Mouse (Mus musculus) hindbrain, embryonic 11.5 days (tissue): ENCODE data around the gene Nucks1. TPM values are rescaled to one million over a fixed set of nuclear protein-coding genes. Genes with fewer than 3 reads are reported as not detected.

ENCODE experiments used
- ATAC-seq: fragments of 200-750 bp; cut with Nextera tagmentation; 2 replicates; pipeline ENCODE4 v1.8.0; 2017; ENCODE audit warnings: mild to moderate bottlenecking, moderate TSS enrichment, moderate library complexity; ENCODE audit not compliant: low FRiP score
- DNase-seq: peaks from one replicate; pipeline ENCODE4 v3.0.0-alpha.2; 2015; ENCODE audit warnings: low spot score
- H3K27ac ChIP-seq: fragments of 300-500 bp; sonication (generic); 2 replicates; pipeline ENCODE4 v1.5.1; 2014; ENCODE audit warnings: mild to moderate bottlenecking, low read depth, low read length
- H3K27me3 ChIP-seq: fragments of 300-500 bp; sonication (generic); 2 replicates; pipeline ENCODE4 v1.6.1; 2014; ENCODE audit warnings: mild to moderate bottlenecking, low read length, moderate library complexity, mixed read lengths; ENCODE audit not compliant: control insufficient read depth, insufficient read depth
- H3K36me3 ChIP-seq: fragments of 300-500 bp; sonication (generic); 2 replicates; pipeline ENCODE4 v1.6.1; 2014; ENCODE audit warnings: mild to moderate bottlenecking, low read length, moderate library complexity, mixed read lengths; ENCODE audit not compliant: control insufficient read depth, insufficient read depth
- H3K4me1 ChIP-seq: fragments of 300-500 bp; sonication (generic); replicated peaks from 2 replicates; pipeline ENCODE4 v1.6.1; 2014; ENCODE audit warnings: low read length, mixed read lengths; ENCODE audit not compliant: control insufficient read depth, insufficient read depth
- H3K4me2 ChIP-seq: fragments of 300-500 bp; sonication (generic); replicated peaks from 2 replicates; pipeline ENCODE4 v1.6.1; 2014; ENCODE audit warnings: mild to moderate bottlenecking, low read depth, low read length
- H3K4me3 ChIP-seq: fragments of 300-500 bp; sonication (generic); 2 replicates; pipeline ENCODE4 v1.5.1; 2014; ENCODE audit warnings: low read depth, low read length
- H3K9ac ChIP-seq: fragments of 300-500 bp; sonication (generic); 2 replicates; pipeline ENCODE4 v1.6.1; 2014; ENCODE audit warnings: low read depth, low read length
- H3K9me3 ChIP-seq: fragments of 300-500 bp; sonication (generic); 2 replicates; pipeline ENCODE4 v1.6.1; 2016; ENCODE audit warnings: low read length; ENCODE audit not compliant: control insufficient read depth
- WGBS: fragments of 180-500 bp; shearing (Covaris S2); extraction: QIAGEN DNeasy Blood & Tissue Kit; methylation state at CpG from one replicate; pipeline ENCODE4 v1.1.7; 2014; 5-methylcytosine and 5-hydroxymethylcytosine counted together
- polyA plus RNA-seq: library from polyadenylated mRNA; unstranded; fragments of >200 nt; fragmentation: Nextera tagmentation; extraction: Ambion mirVana; gene quantifications from 2 replicates; pipeline ENCODE4 v1.2.1, GENCODE M21; 2014

Nucks1 gene
- polyA plus RNA-seq, 1 experiment from 2014 or later = 66.1 TPM

DNA sequence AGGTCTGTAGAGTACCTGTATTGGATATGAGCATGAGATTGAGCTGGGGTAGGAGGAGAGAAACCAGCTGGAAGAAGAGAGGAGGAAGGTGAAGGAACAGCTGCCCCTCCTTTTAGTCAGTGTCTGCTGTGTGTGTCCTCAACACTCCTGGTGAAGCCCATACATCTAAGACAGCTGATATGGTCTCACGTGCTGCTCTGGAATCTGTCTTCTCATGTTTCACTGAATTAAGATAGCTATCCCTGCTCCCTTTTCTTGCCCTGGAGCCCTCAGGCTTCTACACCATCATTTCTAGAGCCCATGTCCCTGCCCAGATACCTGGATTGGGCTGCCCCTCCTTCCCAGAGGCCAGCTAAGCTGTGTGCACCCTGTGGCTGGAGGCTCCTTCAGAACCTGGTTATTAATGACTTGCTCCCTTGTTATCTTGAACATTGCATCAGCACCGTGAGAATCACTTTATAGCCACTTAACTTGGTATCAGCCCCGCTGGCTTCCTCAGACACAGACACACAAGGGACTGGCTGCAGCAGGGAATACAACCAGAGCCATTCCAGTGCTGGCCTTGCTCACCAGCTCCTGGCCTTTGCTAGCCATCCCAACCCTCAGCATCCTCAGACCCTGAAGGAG is 44.9 kb downstream of the Nucks1 start:
- H3K27me3 ChIP-seq = no peaks in the 10 kb centered on the region; the same call in 1 of the 2 replicates
- DNase-seq (no peak), ATAC-seq (no peak)
- H3K9me3 ChIP-seq = no peaks in the 10 kb centered on the region
- no peak overlapping the region for H3K4me3 ChIP-seq
- H3K4me1 ChIP-seq = no peaks in the 10 kb centered on the region
- H3K4me2 ChIP-seq = no peak overlapping the region
- no peaks in the 10 kb centered on the region for H3K36me3 ChIP-seq
- WGBS = 71% methylated on average over 3 of the region's 3 CpGs
- no peak overlapping the region for H3K9ac ChIP-seq
- no peak overlapping the region for H3K27ac ChIP-seq

DNA sequence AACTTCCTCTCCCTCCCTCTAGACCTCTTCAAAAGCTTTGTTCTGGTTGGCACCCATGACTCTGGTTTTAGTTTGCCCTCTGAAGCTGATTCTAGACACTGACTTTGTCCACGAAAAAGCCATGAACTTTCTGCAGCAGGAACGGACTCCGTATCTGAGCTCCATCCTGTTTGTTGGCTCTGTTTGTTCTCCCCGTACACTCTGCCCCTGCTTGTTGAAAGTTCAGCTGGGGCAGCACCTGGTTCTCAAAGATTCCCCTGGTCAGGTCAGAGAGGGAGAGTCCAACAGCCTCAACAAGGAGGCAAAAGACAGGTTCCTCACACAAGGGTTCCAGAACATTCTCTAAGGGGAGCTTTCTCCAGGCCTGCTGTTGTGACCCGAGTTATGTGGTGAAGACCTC is 47.1 kb downstream of the Nucks1 start:
- Histone ChIP-seq H3K4me2 (no peak overlapping the region), H3K4me3 (no peak overlapping the region)
- no peak for ATAC-seq

DNA sequence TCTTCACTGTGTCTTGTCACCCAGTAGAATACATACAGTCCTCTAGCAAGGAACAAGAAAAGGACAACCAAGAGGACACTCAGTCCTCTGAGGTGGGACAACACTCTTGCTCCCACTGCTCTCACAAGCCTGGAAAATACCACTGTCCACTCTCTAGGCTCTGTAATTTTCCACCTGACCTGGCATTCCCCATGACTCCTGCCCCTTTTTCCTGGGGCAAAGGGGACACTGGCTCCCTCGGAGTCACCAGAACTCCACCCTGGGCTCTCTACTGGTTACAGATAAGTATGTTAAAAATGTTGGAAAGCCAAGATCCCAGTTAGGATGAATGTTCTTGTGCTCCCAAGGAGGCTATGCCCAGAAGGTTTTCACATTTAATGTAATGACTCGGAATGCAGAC is 50.7 kb downstream of the Nucks1 start:
- Histone ChIP-seq H3K27me3 (peaks cover 14% of the 10 kb centered on the region; the same call in 1 of the 2 replicates), H3K4me1 (peaks cover 7% of the 10 kb centered on the region; the same call in 1 of the 2 replicates)

More for the DNA sequence above, 47.1 kb downstream of the Nucks1 start:
- H3K27me3 ChIP-seq = peaks cover 4% of the 10 kb centered on the region; the same call in 1 of the 2 replicates
- H3K4me1 ChIP-seq = no peaks in the 10 kb centered on the region
- 70% methylated on average over 5 of the region's 5 CpGs for WGBS
- no peaks in the 10 kb centered on the region for H3K9me3 ChIP-seq
- H3K9ac ChIP-seq = no peak overlapping the region
- no peak for DNase-seq
- H3K36me3 ChIP-seq = no peaks in the 10 kb centered on the region
- no peak overlapping the region for H3K27ac ChIP-seq

DNA sequence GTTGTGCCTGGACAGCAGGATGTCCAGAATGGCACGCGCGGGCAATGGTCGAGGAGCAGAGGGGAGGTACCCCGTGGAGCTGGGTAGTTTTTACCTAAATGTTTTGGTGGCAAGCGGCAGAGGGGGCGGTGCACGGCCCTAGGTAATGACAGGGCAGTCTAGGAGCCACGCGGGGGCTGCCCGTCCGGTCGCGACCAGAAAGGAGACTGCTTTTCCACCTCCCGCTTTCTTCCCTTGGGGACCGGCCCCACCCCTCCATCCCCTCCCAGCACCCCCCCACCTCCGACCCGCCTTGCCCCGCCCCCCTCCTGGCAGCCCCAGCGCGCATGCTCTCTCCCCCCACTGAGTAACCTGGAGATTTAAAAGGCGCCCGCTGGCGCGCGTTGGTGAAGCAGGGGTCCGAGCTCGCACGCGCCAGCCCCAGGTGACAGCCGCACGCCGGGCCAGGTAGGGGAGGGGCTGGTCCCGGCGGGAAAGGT is 52.3 kb downstream of the Nucks1 start, which contains the start of gene Slc45a3:
Slc45a3 (plus strand) TSS at position 362 of the 479 bp plus-strand sequence.
- ATAC-seq (peak; percentile 76), DNase-seq (peak; percentile 56)
- peaks cover 14% of the 10 kb centered on the region; the same call in 1 of the 2 replicates for H3K27me3 ChIP-seq
- peak within 1 kb of the TSS; percentile 73 for H3K9ac ChIP-seq
- no peaks in the 10 kb centered on the region for H3K9me3 ChIP-seq
- peak within 1 kb of the TSS; percentile 92 for H3K4me3 ChIP-seq
- whole genome bisulfite sequencing = 0% methylated on average over 10 of the region's 35 CpGs
- H3K4me2 ChIP-seq = peak within 1 kb of the TSS; percentile 99
- peaks cover 7% of the 10 kb centered on the region; the same call in 1 of the 2 replicates for H3K4me1 ChIP-seq
- peak within 1 kb of the TSS; percentile 17; the same call in 1 of the 2 replicates for H3K27ac ChIP-seq
- H3K36me3 ChIP-seq = no peaks in the 10 kb centered on the region

More for the DNA sequence above, 50.7 kb downstream of the Nucks1 start:
- H3K36me3 ChIP-seq = no peaks in the 10 kb centered on the region
- no peak overlapping the region for H3K27ac ChIP-seq
- no peak overlapping the region for H3K9ac ChIP-seq
- DNase-seq (no peak), ATAC-seq (no peak)
- H3K4me3 ChIP-seq = no peak overlapping the region
- WGBS = 73% methylated on average over 2 of the region's 2 CpGs
- no peaks in the 10 kb centered on the region for H3K9me3 ChIP-seq
- no peak overlapping the region for H3K4me2 ChIP-seq

DNA sequence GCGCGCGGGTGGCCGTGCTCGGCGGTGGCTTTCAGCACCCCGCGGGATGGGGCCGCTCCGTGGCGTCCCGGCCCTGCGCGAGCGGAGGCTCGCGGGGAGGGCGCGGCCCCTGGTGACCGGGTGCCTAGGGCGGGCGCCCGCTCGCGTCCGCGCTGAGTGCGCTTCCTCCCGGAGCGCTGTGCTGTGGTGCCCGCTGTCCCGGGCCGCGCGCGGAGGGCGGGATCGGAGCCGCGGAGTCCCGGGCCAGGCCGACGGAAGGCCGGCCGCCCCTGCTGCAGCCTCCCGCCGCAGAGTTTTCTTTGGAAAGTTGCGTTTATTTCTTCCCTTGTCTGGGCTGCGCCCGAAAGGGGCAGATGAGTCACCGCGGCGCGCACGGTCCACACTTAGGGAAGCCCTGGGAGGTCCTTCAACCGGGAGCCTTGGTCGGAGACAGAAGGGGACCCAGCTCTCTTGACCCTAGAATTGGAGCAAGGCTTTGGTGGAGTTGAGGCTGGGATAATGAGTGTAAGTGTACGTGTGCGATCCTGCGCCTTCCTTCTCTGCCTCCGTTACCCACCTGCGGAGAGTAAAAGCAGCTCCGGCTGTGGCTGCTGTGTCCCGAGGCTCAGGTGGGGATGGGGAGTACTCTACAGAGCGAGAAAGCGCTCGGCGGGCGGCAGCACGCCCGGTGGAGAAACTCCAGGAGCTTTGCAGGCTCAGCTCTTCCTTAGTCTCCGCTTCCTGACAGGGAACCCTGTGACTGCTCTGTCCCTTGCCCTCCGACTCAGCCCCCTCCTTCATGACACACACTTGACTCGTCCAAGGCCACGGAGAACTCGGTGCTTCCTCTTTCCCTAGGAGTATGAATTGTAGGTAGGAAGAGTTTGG is 53.0 kb downstream of the Nucks1 start:
- peak; percentile 59 for ATAC-seq
- H3K27ac ChIP-seq = peak overlapping the region; percentile 17; the same call in 1 of the 2 replicates
- peak overlapping the region; percentile 73 for H3K9ac ChIP-seq
- peaks cover 14% of the 10 kb centered on the region; the same call in 1 of the 2 replicates for H3K27me3 ChIP-seq
- peaks cover 7% of the 10 kb centered on the region; the same call in 1 of the 2 replicates for H3K4me1 ChIP-seq
- under 1% methylated on average over 58 of the region's 76 CpGs for WGBS
- peak overlapping the region; percentile 99 for H3K4me2 ChIP-seq
- peak; percentile 60 for DNase-seq
- H3K36me3 ChIP-seq = no peaks in the 10 kb centered on the region
- peak overlapping the region; percentile 92 for H3K4me3 ChIP-seq
- no peaks in the 10 kb centered on the region for H3K9me3 ChIP-seq

DNA sequence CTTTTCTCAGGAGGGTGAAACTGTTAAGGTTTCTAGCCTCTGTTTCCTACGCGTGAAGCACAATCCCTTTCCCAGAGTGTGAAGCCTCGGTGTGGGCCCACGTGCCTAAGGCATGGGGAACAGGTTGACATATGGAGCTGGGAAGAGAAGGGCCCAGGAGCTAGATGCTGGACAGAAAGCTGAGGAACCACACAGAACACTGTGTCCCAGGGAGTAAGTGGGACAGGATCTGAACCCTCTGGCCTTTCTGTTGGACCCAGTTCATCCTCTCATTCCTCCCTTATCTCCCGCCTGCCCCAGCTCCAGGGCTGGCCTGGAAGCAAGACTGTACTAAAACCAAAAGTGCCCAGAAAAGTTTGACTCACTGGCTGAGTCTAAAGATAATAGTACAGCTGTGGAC is 53.8 kb downstream of the Nucks1 start:
- Histone ChIP-seq H3K9me3 (no peaks in the 10 kb centered on the region), H3K9ac (peak overlapping the region; percentile 31; the same call in 1 of the 2 replicates), H3K4me3 (peak overlapping the region; percentile 92), H3K27ac (no peak overlapping the region), H3K36me3 (no peaks in the 10 kb centered on the region), H3K4me1 (peaks cover 14% of the 10 kb centered on the region), H3K27me3 (peaks cover 14% of the 10 kb centered on the region; the same call in 1 of the 2 replicates), H3K4me2 (peak overlapping the region; percentile 99)
- no peak for ATAC-seq
- no peak for DNase-seq
- 18% methylated on average over 5 of the region's 5 CpGs for WGBS

DNA sequence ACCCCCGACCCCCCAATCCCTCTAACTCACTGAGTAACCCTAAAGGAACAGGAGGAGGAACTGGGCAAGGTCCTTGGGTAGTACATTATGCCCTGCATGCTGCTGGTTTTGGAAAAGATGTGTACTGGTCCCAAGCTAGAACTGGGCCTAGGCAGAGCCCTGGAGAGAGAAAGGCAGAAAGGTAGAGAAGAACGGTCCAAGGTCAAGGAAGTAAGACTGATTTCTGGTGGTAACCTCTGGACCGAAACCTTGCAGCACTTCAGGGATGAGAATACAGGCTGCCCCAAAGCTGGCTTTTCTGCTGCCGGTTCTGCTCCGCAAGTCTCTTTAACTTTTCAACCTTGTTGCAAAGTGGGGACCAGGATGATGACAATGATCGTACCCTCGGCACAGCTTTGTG is 54.2 kb downstream of the Nucks1 start:
- DNase-seq (no peak), ATAC-seq (no peak)
- WGBS = 70% methylated on average over 7 of the region's 7 CpGs
- H3K27ac ChIP-seq = no peak overlapping the region
- H3K4me1 ChIP-seq = peaks cover 14% of the 10 kb centered on the region
- no peaks in the 10 kb centered on the region for H3K9me3 ChIP-seq
- no peaks in the 10 kb centered on the region for H3K36me3 ChIP-seq
- no peak overlapping the region for H3K9ac ChIP-seq
- H3K4me3 ChIP-seq = peak overlapping the region; percentile 92
- peak overlapping the region; percentile 99; the same call in 1 of the 2 replicates for H3K4me2 ChIP-seq
- H3K27me3 ChIP-seq = peaks cover 14% of the 10 kb centered on the region; the same call in 1 of the 2 replicates

DNA sequence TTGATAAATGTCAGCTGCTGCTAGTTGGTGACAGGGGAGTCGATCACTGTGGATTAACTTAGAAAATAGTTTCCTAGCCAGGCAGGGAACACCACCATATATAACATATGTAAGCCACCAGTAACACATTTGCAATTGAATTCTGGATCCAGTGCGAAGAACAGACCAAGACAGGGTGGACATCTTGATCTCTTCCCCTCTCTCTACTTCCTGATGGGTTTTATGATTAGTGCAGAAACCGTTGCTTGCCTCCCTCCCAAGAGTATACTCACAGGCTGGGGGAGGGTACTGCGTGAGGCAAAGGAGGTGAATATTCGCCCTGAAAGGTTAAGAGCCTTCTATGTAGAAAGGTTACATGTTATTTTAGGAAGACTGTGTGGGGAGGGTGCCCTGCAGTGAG is 55.5 kb downstream of the Nucks1 start:
- Histone ChIP-seq H3K9ac (no peak overlapping the region), H3K27ac (no peak overlapping the region), H3K4me3 (no peak overlapping the region), H3K9me3 (no peaks in the 10 kb centered on the region), H3K27me3 (peaks cover 14% of the 10 kb centered on the region; the same call in 1 of the 2 replicates), H3K4me2 (0 out of 2 replicates have a peak overlapping the region, but pooled peaks have one; percentile 1), H3K4me1 (peaks cover 23% of the 10 kb centered on the region), H3K36me3 (no peaks in the 10 kb centered on the region)
- DNase-seq (no peak), ATAC-seq (no peak)
- 49% methylated on average over 5 of the region's 5 CpGs for WGBS
